Mouse (Mus musculus) liver, postnatal 0 days (tissue): ENCODE data around the gene Myo1e. TPM values are rescaled to one million over a fixed set of nuclear protein-coding genes. Genes with fewer than 3 reads are reported as not detected.

Experiments used
- ATAC-seq: fragments of 200-750 bp; cut with Nextera tagmentation; 2 replicates; pipeline ENCODE4 v1.8.0; 2017; ENCODE audit warnings: mild to moderate bottlenecking, moderate library complexity
- DNase-seq: peaks from one replicate; pipeline ENCODE4 v3.0.0-alpha.2; 2016
- H3K27ac ChIP-seq: fragments of 300-500 bp; sonication (generic); 2 replicates; pipeline ENCODE4 v1.5.1; 2014; ENCODE audit warnings: antibody characterized with exemption, moderate library complexity, mild to moderate bottlenecking, low read depth
- H3K27me3 ChIP-seq: fragments of 300-500 bp; sonication (generic); 2 replicates; pipeline ENCODE4 v1.6.1; 2014; ENCODE audit warnings: low read length, control low read depth, mixed read lengths; ENCODE audit not compliant: insufficient read depth
- H3K36me3 ChIP-seq: fragments of 300-500 bp; sonication (generic); replicated peaks from 2 replicates; pipeline ENCODE4 v1.6.1; 2014; ENCODE audit warnings: mild to moderate bottlenecking, control low read depth, low read length, moderate library complexity, mixed read lengths; ENCODE audit not compliant: insufficient read depth
- H3K4me1 ChIP-seq: fragments of 300-500 bp; sonication (generic); 2 replicates; pipeline ENCODE4 v1.6.1; 2014; ENCODE audit warnings: antibody characterized with exemption, mild to moderate bottlenecking, control low read depth; ENCODE audit not compliant: insufficient read depth
- H3K4me2 ChIP-seq: fragments of 300-500 bp; sonication (generic); 2 replicates; pipeline ENCODE4 v1.6.1; 2014; ENCODE audit warnings: low read depth, mild to moderate bottlenecking, low read length, moderate library complexity, mixed read lengths
- H3K4me3 ChIP-seq: fragments of 300-500 bp; sonication (generic); 2 replicates; pipeline ENCODE4 v1.5.1; 2014; ENCODE audit warnings: low read depth, low read length
- H3K9ac ChIP-seq: fragments of 300-500 bp; sonication (generic); replicated peaks from 2 replicates; pipeline ENCODE4 v1.6.1; 2014; ENCODE audit warnings: mild to moderate bottlenecking, moderate library complexity
- H3K9me3 ChIP-seq: fragments of 300-500 bp; sonication (generic); 2 replicates; pipeline ENCODE4 v1.6.1; 2016; ENCODE audit warnings: mild to moderate bottlenecking, control low read depth, low read length, mixed read lengths
- CTCF ChIP-seq: sonication (generic); IDR thresholded peaks from 2 replicates; pipeline ENCODE4 v1.5.1; 2016; ENCODE audit warnings: antibody characterized with exemption, low read depth
- EP300 ChIP-seq: IDR thresholded peaks from 2 replicates; pipeline ENCODE4 v1.6.1; 2016; ENCODE audit warnings: antibody characterized with exemption, low read depth, mild to moderate bottlenecking
- WGBS: fragments of 180-500 bp; shearing (Covaris S2); extraction: QIAGEN DNeasy Blood & Tissue Kit; methylation state at CpG from one replicate; pipeline ENCODE4 v1.1.7; 2014; ENCODE audit not compliant: insufficient replicate concordance; 5-methylcytosine and 5-hydroxymethylcytosine counted together
- polyA plus RNA-seq: library from polyadenylated mRNA; unstranded; fragments of >200 nt; fragmentation: Nextera tagmentation; extraction: Ambion mirVana; gene quantifications from 2 replicates; pipeline ENCODE4 v1.2.1, GENCODE M21; 2015

The Myo1e gene
- polyA plus RNA-seq, 1 experiment from 2014 or later, result 7.4 TPM

GRCm38 (mm10) chr9:70271137-70271536 is 64.0 kb downstream of the Myo1e start:
- ATAC-seq (peak; percentile 80), DNase-seq (peak; percentile 44)
- no peaks in the 10 kb centered on the region for H3K9me3 ChIP-seq
- H3K4me1 ChIP-seq, result peaks cover 8% of the 10 kb centered on the region; the same call in 1 of the 2 replicates
- H3K4me3 ChIP-seq, result no peak overlapping the region
- H3K36me3 ChIP-seq, result no peaks in the 10 kb centered on the region
- no peak overlapping the region for H3K4me2 ChIP-seq
- peak; percentile 15; the same call in 1 of the 2 replicates for TF ChIP-seq EP300
- TF ChIP-seq CTCF, result no peak
- H3K27me3 ChIP-seq, result no peaks in the 10 kb centered on the region
- 53% methylated on average over 7 of the region's 7 CpGs for WGBS
- H3K27ac ChIP-seq, result peak overlapping the region; percentile 90
- no peak overlapping the region for H3K9ac ChIP-seq

GRCm38 (mm10) chr9:70271631-70272030 is 64.5 kb downstream of the Myo1e start:
- H3K4me3 ChIP-seq, result no peak overlapping the region
- peak; percentile 41 for ATAC-seq
- 85% methylated on average over 9 of the region's 9 CpGs for WGBS
- H3K9ac ChIP-seq, result no peak overlapping the region
- H3K4me2 ChIP-seq, result 0 out of 2 replicates have a peak overlapping the region, but pooled peaks have one; percentile 9
- DNase-seq, result no peak
- peaks cover 8% of the 10 kb centered on the region; the same call in 1 of the 2 replicates for H3K4me1 ChIP-seq
- H3K27me3 ChIP-seq, result no peaks in the 10 kb centered on the region
- peak overlapping the region; percentile 90 for H3K27ac ChIP-seq
- no peaks in the 10 kb centered on the region for H3K9me3 ChIP-seq
- TF ChIP-seq EP300, result no peak
- no peak for TF ChIP-seq CTCF
- no peaks in the 10 kb centered on the region for H3K36me3 ChIP-seq

GRCm38 (mm10) chr9:70274071-70274470 is 66.9 kb downstream of the Myo1e start:
- Histone ChIP-seq H3K4me1 (peaks cover 5% of the 10 kb centered on the region; the same call in 1 of the 2 replicates), H3K9me3 (no peaks in the 10 kb centered on the region), H3K27ac (no peak overlapping the region), H3K27me3 (no peaks in the 10 kb centered on the region), H3K4me3 (no peak overlapping the region), H3K36me3 (no peaks in the 10 kb centered on the region), H3K4me2 (no peak overlapping the region), H3K9ac (no peak overlapping the region)
- TF ChIP-seq CTCF, result no peak
- TF ChIP-seq EP300, result no peak
- DNase-seq (no peak), ATAC-seq (no peak)
- 84% methylated on average over 6 of the region's 6 CpGs for WGBS

- Histone ChIP-seq H3K9ac (no peak overlapping the region), H3K27me3 (no peaks in the 10 kb centered on the region), H3K4me3 (no peak overlapping the region), H3K4me2 (no peak overlapping the region), H3K4me1 (peaks cover 3% of the 10 kb centered on the region; the same call in 1 of the 2 replicates), H3K27ac (no peak overlapping the region), H3K9me3 (no peaks in the 10 kb centered on the region), H3K36me3 (no peaks in the 10 kb centered on the region)
- WGBS, result 83% methylated on average over 6 of the region's 6 CpGs
- TF ChIP-seq EP300, result no peak
- TF ChIP-seq CTCF, result no peak
- DNase-seq, result no peak
- no peak for ATAC-seq
Measured at GRCm38 (mm10) chr9:70274476-70274875, 67.3 kb downstream of the Myo1e start.

GRCm38 (mm10) chr9:70274887-70275555 is 67.9 kb downstream of the Myo1e start:
- WGBS, result 81% methylated on average over 12 of the region's 12 CpGs

GRCm38 (mm10) chr9:70277076-70277475 is 69.9 kb downstream of the Myo1e start:
- TF ChIP-seq EP300 (no peak), CTCF (no peak)
- H3K9ac ChIP-seq, result no peak overlapping the region; the same call in 1 of the 2 replicates
- ATAC-seq, result no peak
- no peaks in the 10 kb centered on the region; the same call in 1 of the 2 replicates for H3K4me1 ChIP-seq
- no peaks in the 10 kb centered on the region for H3K36me3 ChIP-seq
- H3K27me3 ChIP-seq, result no peaks in the 10 kb centered on the region
- DNase-seq, result peak; percentile 23
- H3K4me3 ChIP-seq, result peak overlapping the region; percentile 29
- peak overlapping the region; percentile 94 for H3K27ac ChIP-seq
- 53% methylated on average over 3 of the region's 3 CpGs for WGBS
- H3K4me2 ChIP-seq, result peak overlapping the region; percentile 58
- H3K9me3 ChIP-seq, result no peaks in the 10 kb centered on the region

More at GRCm38 (mm10) chr9:70274887-70275555, 67.9 kb downstream of the Myo1e start:
- no peak overlapping the region for H3K9ac ChIP-seq
- H3K4me3 ChIP-seq, result no peak overlapping the region
- no peak overlapping the region for H3K27ac ChIP-seq
- peaks cover 3% of the 10 kb centered on the region; the same call in 1 of the 2 replicates for H3K4me1 ChIP-seq
- no peak overlapping the region for H3K4me2 ChIP-seq
- H3K9me3 ChIP-seq, result no peaks in the 10 kb centered on the region
- no peaks in the 10 kb centered on the region for H3K27me3 ChIP-seq
- ATAC-seq, result no peak
- TF ChIP-seq EP300 (no peak), CTCF (no peak)
- no peaks in the 10 kb centered on the region for H3K36me3 ChIP-seq
- DNase-seq, result no peak
